ENCODE assay signal across 9 mouse cellular contexts in the genomic region with DNA sequence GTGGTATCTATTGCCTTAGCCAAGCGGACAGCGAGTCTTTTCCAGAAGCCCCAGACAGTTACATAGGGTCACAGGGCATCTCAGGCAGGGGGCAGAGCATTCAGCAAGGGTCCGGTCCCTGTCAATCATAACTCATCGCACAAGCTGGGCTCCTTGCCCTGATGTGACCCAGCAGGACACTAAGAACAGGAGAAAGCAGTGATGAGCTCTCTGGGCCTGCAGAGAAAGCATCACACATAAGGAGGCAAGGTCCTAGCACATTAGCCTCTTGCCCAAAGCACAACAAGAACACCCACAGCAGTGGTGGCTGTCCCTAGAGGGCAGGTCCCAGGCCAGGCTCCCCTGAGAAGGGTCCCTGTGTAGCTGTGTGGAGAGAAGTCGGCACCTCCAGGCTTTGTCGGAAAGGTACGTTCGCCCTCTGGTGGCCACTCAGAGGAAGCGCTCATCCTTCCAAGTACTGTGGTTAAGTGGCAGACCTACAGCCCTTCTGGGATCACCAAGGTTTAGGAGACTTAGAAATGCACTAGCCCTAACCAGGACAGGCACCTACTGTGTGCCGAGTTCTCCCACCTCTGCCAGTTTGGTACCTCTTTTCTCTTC.
DNase-seq lines count a peak whose midpoint lies in the region; ATAC-seq and TF ChIP-seq lines count a peak whose summit lies in the region.
"Had no signal": no experiment of that assay in that cellular context is flagged by ENCODE, and none has a peak within 500 bp of the region (broad histone marks: within the 10 kb centered on the region; RNA-seq: fewer than 3 reads in every experiment).

No protein-coding gene starts in this region.

- H3K9me3 ChIP-seq in lung, embryonic 14.5 days (ENCODE audit: low read depth, low read length) = no peaks in the 10 kb centered on the region
- H3K9me3 ChIP-seq: embryonic facial prominence, embryonic 12.5 days had no signal

- peak; percentile 74 for ATAC-seq in lung, embryonic 14.5 days (ENCODE audit: insufficient read depth)
- peak; percentile 73; the same call in 1 of the 2 replicates for ATAC-seq in neutrophil, adult 5-6 weeks (ENCODE audit: extremely low read depth, insufficient number of reproducible peaks, low FRiP score, poor library complexity, severe bottlenecking)

- H3K4me2 ChIP-seq in lung, embryonic 14.5 days = no peak overlapping the region
- H3K4me2 ChIP-seq: embryonic facial prominence, embryonic 12.5 days had no signal

- no peaks in the 10 kb centered on the region for H3K36me3 ChIP-seq in kidney, adult 2 months (ENCODE audit: control insufficient read depth, insufficient read depth, low read length)
- no peaks in the 10 kb centered on the region for H3K36me3 ChIP-seq in lung, embryonic 14.5 days (ENCODE audit: insufficient read depth)
- H3K36me3 ChIP-seq: embryonic facial prominence, embryonic 12.5 days had no signal

- H3K27ac ChIP-seq in kidney, adult 2 months (ENCODE audit: insufficient read depth, low read depth, low read length) = no peak overlapping the region
- no peak overlapping the region for H3K27ac ChIP-seq in lung, embryonic 14.5 days (ENCODE audit: low read depth)
- H3K27ac ChIP-seq: embryonic facial prominence, embryonic 12.5 days had no signal

- H3K4me1 ChIP-seq in kidney, adult 2 months (ENCODE audit: control insufficient read depth, insufficient read depth, low read length) = no peaks in the 10 kb centered on the region
- peaks cover 3% of the 10 kb centered on the region; the same call in 1 of the 2 replicates for H3K4me1 ChIP-seq in lung, embryonic 14.5 days (ENCODE audit: insufficient read depth)

- no peak overlapping the region for H3K4me3 ChIP-seq in kidney, adult 2 months (ENCODE audit: insufficient read depth, low read depth, low read length)
- H3K4me3 ChIP-seq in lung, embryonic 14.5 days (ENCODE audit: low read depth, low read length) = no peak overlapping the region
- H3K4me3 ChIP-seq: embryonic facial prominence, embryonic 12.5 days had no signal

- no peak for TF ChIP-seq POLR2A in kidney, adult 2 months (IDR thresholded peaks at IDR 0.05; ENCODE audit: low read depth, low read length)

- intact Hi-C loops in gastrocnemius, postnatal 14 days (cut with DNase I; ENCODE audit: low total_unique reads) = loop anchor here (2.0 kb wide), 1 partner anchor 171 kb away; no protein-coding TSS in a partner anchor

- H3K27me3 ChIP-seq in kidney, adult 2 months (replicated peaks; ENCODE audit: control insufficient read depth, insufficient read depth, low read length) = no peaks in the 10 kb centered on the region
- H3K27me3 ChIP-seq in lung, embryonic 14.5 days (ENCODE audit: insufficient read depth, low read length) = 0 out of 2 replicates have a peak, but pooled peaks cover 3% of the 10 kb centered on the region

- DNase-seq in ovary, postnatal 10 days (ENCODE audit: low spot score) = peak; percentile 23
- DNase-seq in ovary, adult 18-20 months (ENCODE audit: low spot score) = no peak
- DNase-seq in cerebellum, postnatal 10 days = peak; percentile 83 to 87
- DNase-seq in gastrocnemius, postnatal 14 days = peak; percentile 53
- DNase-seq in kidney, adult 2 months = peak; percentile 49
- peak; percentile 89 for DNase-seq in lung, embryonic 14.5 days
- peak; percentile 41 for DNase-seq in testis, postnatal 14 days (ENCODE audit: low spot score)

- H3K9ac ChIP-seq in lung, embryonic 14.5 days = no peak overlapping the region
- H3K9ac ChIP-seq: embryonic facial prominence, embryonic 12.5 days had no signal

- peak; percentile 88 for TF ChIP-seq CTCF in kidney, adult 2 months (conservative IDR thresholded peaks at IDR 0.05; ENCODE audit: insufficient read depth, insufficient read length, low read depth, low read length)
- TF ChIP-seq CTCF in lung, embryonic 14.5 days (IDR thresholded peaks at IDR 0.05; ENCODE audit: low read depth) = peak; percentile 96

- 35% methylated on average over 10 of the region's 10 CpGs for WGBS in kidney, adult 2 months
- WGBS in lung, embryonic 14.5 days = 33% methylated on average over 10 of the region's 10 CpGs
